In genomic region chr8:111367350-111367749, GRCm38 (mm10) we compare ENCODE assay signal across 15 mouse cellular contexts. TPM values are rescaled to one million over a fixed set of nuclear protein-coding genes. Genes with fewer than 3 reads are reported as not detected.
DNase-seq lines count a peak whose midpoint lies in the region; ATAC-seq lines count a peak whose summit lies in the region.
"Had no signal": no experiment of that assay in that cellular context is flagged by ENCODE, and none has a peak within 500 bp of the region (broad histone marks: within the 10 kb centered on the region; RNA-seq: fewer than 3 reads in every experiment).

No protein-coding gene starts in this region.

- no peak for DNase-seq in heart, embryonic 10.5 days (ENCODE audit: low spot score)
- DNase-seq in heart, postnatal 36 days, result no peak
- no peak for DNase-seq in kidney, postnatal 4 days
- DNase-seq in A20 (ENCODE audit: low read depth, low spot score), result peak; percentile 49
- DNase-seq in thymus, postnatal 14 days, result no peak
- no peak for DNase-seq in embryo, embryonic 9.5 days (ENCODE audit: extremely low spot score)
- DNase-seq: B cell, adult 2 months; cerebellum, postnatal 14 days; right cerebral cortex, postnatal 14 days had no signal

- no peaks in the 10 kb centered on the region for H3K9me3 ChIP-seq in heart, embryonic 10.5 days
- H3K9me3 ChIP-seq in kidney, embryonic 14.5 days (ENCODE audit: control insufficient read depth, low read length), result no peaks in the 10 kb centered on the region
- no peaks in the 10 kb centered on the region for H3K9me3 ChIP-seq in embryonic facial prominence, embryonic 15.5 days (replicated peaks)
- H3K9me3 ChIP-seq: hindbrain, embryonic 10.5 days; midbrain, embryonic 12.5 days had no signal

- no peaks in the 10 kb centered on the region for H3K36me3 ChIP-seq in heart, embryonic 10.5 days
- H3K36me3 ChIP-seq in kidney, embryonic 14.5 days (ENCODE audit: control insufficient read depth, insufficient read depth, low read length), result no peaks in the 10 kb centered on the region
- no peaks in the 10 kb centered on the region for H3K36me3 ChIP-seq in embryonic facial prominence, embryonic 15.5 days
- H3K36me3 ChIP-seq: hindbrain, embryonic 10.5 days; midbrain, embryonic 12.5 days had no signal

- ATAC-seq in kidney, embryonic 14.5 days (ENCODE audit: low FRiP score, low TSS enrichment), result no peak
- ATAC-seq in embryonic facial prominence, embryonic 15.5 days (ENCODE audit: insufficient number of reproducible peaks, low FRiP score, low TSS enrichment, low read depth), result no peak

- peak overlapping the region; percentile 25; the same call in 1 of the 2 replicates for H3K4me3 ChIP-seq in heart, embryonic 10.5 days
- no peak overlapping the region for H3K4me3 ChIP-seq in kidney, embryonic 14.5 days (ENCODE audit: low read length)
- no peak overlapping the region for H3K4me3 ChIP-seq in embryonic facial prominence, embryonic 15.5 days (replicated peaks)
- H3K4me3 ChIP-seq: hindbrain, embryonic 10.5 days; midbrain, embryonic 12.5 days had no signal

- peak overlapping the region; percentile 31 for H3K4me2 ChIP-seq in kidney, embryonic 14.5 days (replicated peaks; ENCODE audit: low read depth, low read length)
- H3K4me2 ChIP-seq in embryonic facial prominence, embryonic 15.5 days (replicated peaks), result peak overlapping the region; percentile 21; the same call in 1 of the 2 replicates
- H3K4me2 ChIP-seq: lung, embryonic 14.5 days; midbrain, embryonic 12.5 days had no signal

- H3K9ac ChIP-seq in kidney, embryonic 14.5 days (ENCODE audit: low read depth, low read length), result no peak overlapping the region
- no peak overlapping the region for H3K9ac ChIP-seq in embryonic facial prominence, embryonic 15.5 days
- H3K9ac ChIP-seq: lung, embryonic 14.5 days; midbrain, embryonic 12.5 days had no signal

- H3K27ac ChIP-seq in heart, embryonic 10.5 days, result peak overlapping the region; percentile 5; the same call in 1 of the 2 replicates
- no peak overlapping the region for H3K27ac ChIP-seq in kidney, embryonic 14.5 days (ENCODE audit: low read depth, low read length)
- no peak overlapping the region for H3K27ac ChIP-seq in embryonic facial prominence, embryonic 15.5 days (replicated peaks)
- H3K27ac ChIP-seq: hindbrain, embryonic 10.5 days; midbrain, embryonic 12.5 days had no signal

- WGBS in heart, embryonic 10.5 days, result 73% methylated on average over 8 of the region's 8 CpGs
- WGBS in kidney, embryonic 14.5 days, result 71% methylated on average over 8 of the region's 8 CpGs
- WGBS in embryonic facial prominence, embryonic 15.5 days, result 84% methylated on average over 8 of the region's 8 CpGs

- H3K27me3 ChIP-seq in heart, embryonic 10.5 days (ENCODE audit: insufficient read depth, poor library complexity, severe bottlenecking), result peaks cover 21% of the 10 kb centered on the region
- no peaks in the 10 kb centered on the region for H3K27me3 ChIP-seq in kidney, embryonic 14.5 days (ENCODE audit: control insufficient read depth, insufficient read depth, low read length)
- no peaks in the 10 kb centered on the region; the same call in 1 of the 2 replicates for H3K27me3 ChIP-seq in embryonic facial prominence, embryonic 15.5 days

- H3K4me1 ChIP-seq in heart, embryonic 10.5 days, result 0 out of 2 replicates have a peak, but pooled peaks cover 4% of the 10 kb centered on the region
- H3K4me1 ChIP-seq in kidney, embryonic 14.5 days (ENCODE audit: control insufficient read depth, insufficient read depth, low read length), result no peaks in the 10 kb centered on the region
- peaks cover 5% of the 10 kb centered on the region; the same call in 1 of the 2 replicates for H3K4me1 ChIP-seq in embryonic facial prominence, embryonic 15.5 days
- H3K4me1 ChIP-seq: midbrain, embryonic 12.5 days had no signal

- intact Hi-C loops in heart, postnatal 36 days (cut with DNase I), result no loop called here

RNA-seq across cellular contexts. Expression of gene Fa2h, which starts 26.3 kb away (rescaled TPM):
- not detected in 2 replicates for polyA plus RNA-seq in heart, embryonic 10.5 days (2016; fragmentation: Nextera tagmentation; extraction: Ambion mirVana)
- under 1 TPM; 0.16 to 0.19 TPM for total RNA-seq in heart, postnatal 36 days (2021)
- polyA plus RNA-seq in kidney, embryonic 14.5 days (2014; fragmentation: Nextera tagmentation; extraction: Ambion mirVana), result 0.84 and 0.90 TPM in 2 replicates
- polyA plus RNA-seq in embryonic facial prominence, embryonic 15.5 days (2015; fragmentation: Nextera tagmentation; extraction: Ambion mirVana), result 0.16 and 0.98 TPM in 2 replicates
- polyA plus RNA-seq: limb, embryonic 11.5 days had no signal

RNA-seq across cellular contexts. Expression of gene Mlkl, which starts 29.4 kb away (rescaled TPM):
- polyA plus RNA-seq in heart, embryonic 10.5 days (2016; fragmentation: Nextera tagmentation; extraction: Ambion mirVana), result 0.98 and 1.5 TPM in 2 replicates
- total RNA-seq in heart, postnatal 36 days (2021), result 1 to 10 TPM; 2.5 to 3.5 TPM
- polyA plus RNA-seq in kidney, embryonic 14.5 days (2014; fragmentation: Nextera tagmentation; extraction: Ambion mirVana), result 0.76 and 1.7 TPM in 2 replicates
- polyA plus RNA-seq in embryonic facial prominence, embryonic 15.5 days (2015; fragmentation: Nextera tagmentation; extraction: Ambion mirVana), result 1.2 and 1.3 TPM in 2 replicates
